Mouse (Mus musculus) induced T-regulatory cell, adult 2 months (primary cell): ENCODE results near the gene B4galt2.

Experiments used
- DNase-seq: peaks from one replicate; pipeline ENCODE4 v3.0.0-alpha.2; 2012; ENCODE audit warnings: low read depth

B4galt2 gene

GRCm38 (mm10) chr4:117882701-117883691, at the start of gene B4galt2:
B4galt2 (minus strand) TSS chr4:117883487.
- peak; percentile 20 for DNase-seq

- no peak for DNase-seq
These were observed 46.1 kb upstream of the B4galt2 start, which contains the start of gene Artn for GRCm38 (mm10) chr4:117929391-117929881. Artn (minus strand) TSS chr4:117929763.

GRCm38 (mm10) chr4:117928699-117929241, 45.5 kb upstream of the B4galt2 start:
- no peak for DNase-seq

GRCm38 (mm10) chr4:117928234-117928633, 44.9 kb upstream of the B4galt2 start:
- DNase-seq = peak; percentile 34

GRCm38 (mm10) chr4:117926545-117927482, 43.5 kb upstream of the B4galt2 start:
- DNase-seq = no peak

- no peak for DNase-seq
These were observed 41.6 kb upstream of the B4galt2 start for GRCm38 (mm10) chr4:117924916-117925315.

- DNase-seq = no peak
These were observed 40.2 kb upstream of the B4galt2 start for GRCm38 (mm10) chr4:117923450-117923849.

- DNase-seq = no peak
These were observed 38.1 kb upstream of the B4galt2 start for GRCm38 (mm10) chr4:117921358-117921757.

- DNase-seq = no peak
These were observed 35.5 kb upstream of the B4galt2 start for GRCm38 (mm10) chr4:117918762-117919161.

- no peak for DNase-seq
These were observed 35.0 kb upstream of the B4galt2 start for GRCm38 (mm10) chr4:117918261-117918660.

- DNase-seq = no peak
These were observed 34.6 kb upstream of the B4galt2 start for GRCm38 (mm10) chr4:117917847-117918246.

- no peak for DNase-seq
These were observed 34.1 kb upstream of the B4galt2 start for GRCm38 (mm10) chr4:117917402-117917801.

GRCm38 (mm10) chr4:117916386-117916785, 33.1 kb upstream of the B4galt2 start:
- DNase-seq = no peak

GRCm38 (mm10) chr4:117915489-117916105, 32.3 kb upstream of the B4galt2 start:
- no peak for DNase-seq

GRCm38 (mm10) chr4:117914591-117915442, 31.5 kb upstream of the B4galt2 start, which contains the start of gene Ipo13:
Ipo13 (minus strand) TSS chr4:117914999.
- DNase-seq = peak; percentile 96

- DNase-seq = no peak
These were observed 30.7 kb upstream of the B4galt2 start for GRCm38 (mm10) chr4:117914031-117914430.

GRCm38 (mm10) chr4:117913421-117913820, 30.1 kb upstream of the B4galt2 start:
- no peak for DNase-seq

GRCm38 (mm10) chr4:117912685-117913273, 29.5 kb upstream of the B4galt2 start:
- no peak for DNase-seq

GRCm38 (mm10) chr4:117912131-117912561, 28.9 kb upstream of the B4galt2 start:
- no peak for DNase-seq
